Mouse (Mus musculus): Measurements from ENCODE around the gene Tap2.

The Tap2 gene

DNA sequence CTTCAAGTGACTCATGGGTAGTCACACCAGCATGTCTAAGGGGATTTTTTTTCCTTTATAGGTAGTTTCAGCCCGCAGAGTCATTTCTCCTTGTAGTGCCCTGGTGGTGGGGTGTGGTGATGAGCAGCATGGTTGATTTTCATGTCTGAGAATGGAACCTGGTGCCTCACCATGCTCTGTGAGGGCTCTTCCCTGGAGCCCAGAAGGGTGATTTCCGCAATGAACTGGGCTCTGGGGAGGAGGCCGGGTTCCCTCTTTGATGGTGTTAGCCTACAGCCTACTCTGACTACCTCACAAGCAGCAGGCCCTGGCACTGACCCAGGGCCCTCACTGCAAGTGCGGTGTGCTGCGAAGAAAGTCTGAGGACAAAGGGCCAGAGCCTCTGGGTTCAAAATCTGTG is at the start of gene Tap2:
TSS of gene Tap2 (plus strand) at position 84 of the 400 bp plus-strand sequence.
- in situ Hi-C loops (cut with MboI; ENCODE audit: low sequenced_read_pairs) = no loop called here

DNA sequence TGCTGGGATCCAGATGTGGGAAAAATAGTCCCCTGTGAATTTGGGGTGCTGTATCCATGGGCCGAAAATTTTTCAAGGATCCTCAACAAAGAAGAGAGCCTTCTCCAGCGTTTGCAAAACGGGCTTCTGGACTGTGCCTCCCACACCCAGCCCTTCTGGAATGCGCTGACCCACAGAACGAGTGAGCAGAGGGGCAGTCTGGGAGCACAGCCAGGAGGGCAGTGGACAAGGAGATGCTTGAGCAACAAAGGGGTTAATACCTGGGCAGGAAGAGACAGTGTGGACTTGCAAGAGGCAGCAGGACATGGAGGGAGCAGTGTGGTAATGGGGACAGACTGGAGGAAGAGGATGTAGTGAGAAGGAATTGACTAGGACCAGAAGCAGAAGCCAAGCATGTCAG is 47.8 kb upstream of the Tap2 start:
- in situ Hi-C loops (cut with MboI; ENCODE audit: low sequenced_read_pairs) = no loop called here

DNA sequence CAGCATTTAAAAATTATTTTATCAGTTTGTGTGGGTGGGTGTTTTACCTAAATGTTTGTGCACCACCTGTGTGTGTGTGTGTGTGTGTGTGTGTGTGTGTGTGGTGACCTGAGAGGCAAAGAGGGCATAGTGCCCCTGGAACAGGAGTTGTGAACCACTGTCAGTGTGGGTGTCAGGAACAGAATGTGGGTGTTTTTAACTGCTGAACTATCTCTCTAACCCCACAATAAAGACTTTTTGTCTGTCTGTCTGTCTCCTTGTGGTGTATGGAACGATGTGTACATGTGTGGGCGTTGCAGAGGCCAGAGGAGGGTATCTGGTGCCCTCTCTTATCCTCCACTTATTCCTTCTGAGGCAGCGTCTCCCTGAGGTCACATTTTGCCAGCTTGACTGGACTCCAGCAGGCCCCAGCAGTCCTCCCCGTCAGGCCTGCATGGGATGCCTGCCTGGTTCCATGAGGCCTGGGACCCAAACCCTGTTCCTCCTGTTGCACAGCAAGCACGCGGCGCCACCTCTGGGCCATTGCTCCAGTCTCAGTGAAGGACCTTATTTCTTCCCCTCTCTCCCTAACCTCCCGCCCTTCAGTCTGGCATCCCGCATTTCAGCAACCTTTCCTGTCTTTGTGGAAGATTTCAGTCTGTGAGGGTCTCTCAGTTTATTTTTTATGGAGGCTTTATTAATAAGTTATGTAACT is 39.0 kb upstream of the Tap2 start:
- in situ Hi-C loops (cut with MboI; ENCODE audit: low sequenced_read_pairs) = no loop called here

DNA sequence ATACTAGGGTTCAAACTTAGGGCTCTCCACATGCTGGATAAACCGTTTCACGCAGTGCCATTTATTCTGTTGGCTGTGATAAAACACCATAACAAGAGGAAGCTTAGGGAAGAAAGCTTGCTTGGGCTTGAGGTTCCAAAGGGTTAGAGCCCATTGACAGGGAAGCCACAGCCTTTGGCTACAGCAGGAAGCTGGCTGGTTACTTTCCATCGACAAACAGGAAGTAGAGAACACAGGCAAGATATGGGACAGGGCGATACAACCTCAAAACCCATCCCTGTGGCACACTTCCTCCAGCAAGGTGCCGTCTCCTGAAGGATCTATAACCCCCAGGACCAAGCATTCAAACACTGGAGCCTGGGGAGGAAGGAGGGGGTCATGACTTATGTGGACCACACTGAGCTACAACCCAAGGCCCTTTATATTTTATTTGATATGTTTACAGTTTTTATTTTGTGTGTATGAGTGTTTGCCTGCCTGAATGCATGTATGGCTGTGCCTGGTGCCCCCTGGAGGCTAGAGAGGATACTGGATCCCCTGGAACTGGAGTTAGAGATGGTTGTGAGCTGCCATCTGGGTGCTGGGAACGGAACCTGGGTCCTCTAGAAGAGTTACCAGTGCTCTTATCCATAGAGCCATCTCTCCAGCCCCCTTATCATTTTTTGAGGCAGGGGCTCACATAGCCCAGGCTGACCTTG is 38.1 kb upstream of the Tap2 start:
- in situ Hi-C loops (cut with MboI; ENCODE audit: low sequenced_read_pairs) = loop anchor here (5.0 kb wide), 2 partner anchors 33 to 83 kb away; no protein-coding TSS in a partner anchor

DNA sequence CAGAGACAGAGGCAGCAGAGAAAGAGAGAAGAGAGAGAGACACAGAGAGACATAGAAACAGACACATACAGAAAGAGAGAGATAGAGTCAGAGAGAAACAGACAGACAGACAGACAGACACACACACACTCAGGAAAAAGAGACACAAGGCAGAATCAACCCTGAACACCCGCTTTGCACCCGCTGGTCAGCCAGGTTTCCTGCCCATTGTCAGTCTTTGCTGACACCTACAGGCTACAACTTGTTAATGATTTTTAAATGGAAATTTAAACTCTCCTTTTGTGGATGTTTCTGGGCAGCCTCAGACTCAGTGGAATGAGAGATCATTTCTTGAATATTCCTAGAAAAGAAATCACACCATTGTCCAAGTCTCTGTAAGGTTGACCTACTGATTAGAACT is 34.0 kb upstream of the Tap2 start:
- in situ Hi-C loops (cut with MboI; ENCODE audit: low sequenced_read_pairs) = loop anchor here (5.0 kb wide), 2 partner anchors 37 to 87 kb away; no protein-coding TSS in a partner anchor

DNA sequence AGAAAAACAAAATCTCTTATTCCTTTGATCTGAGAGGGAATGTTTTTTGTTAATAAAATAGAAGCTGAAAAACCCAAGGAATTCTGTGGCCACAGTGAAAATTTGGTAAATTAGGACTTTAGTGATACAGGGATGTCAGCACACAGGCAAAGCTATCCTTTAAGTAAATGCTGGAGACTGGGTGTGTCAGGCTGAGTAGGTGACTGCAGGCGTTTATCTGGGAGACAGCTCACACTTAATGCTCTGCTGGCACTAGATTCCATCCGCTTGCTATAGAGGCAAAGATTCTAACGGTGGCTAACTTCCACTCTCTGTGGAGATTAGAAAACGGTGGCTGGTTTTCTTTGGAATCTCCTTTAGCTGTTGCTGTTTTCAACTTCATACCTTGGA is 32.8 kb upstream of the Tap2 start:
- in situ Hi-C loops (cut with MboI; ENCODE audit: low sequenced_read_pairs) = no loop called here

DNA sequence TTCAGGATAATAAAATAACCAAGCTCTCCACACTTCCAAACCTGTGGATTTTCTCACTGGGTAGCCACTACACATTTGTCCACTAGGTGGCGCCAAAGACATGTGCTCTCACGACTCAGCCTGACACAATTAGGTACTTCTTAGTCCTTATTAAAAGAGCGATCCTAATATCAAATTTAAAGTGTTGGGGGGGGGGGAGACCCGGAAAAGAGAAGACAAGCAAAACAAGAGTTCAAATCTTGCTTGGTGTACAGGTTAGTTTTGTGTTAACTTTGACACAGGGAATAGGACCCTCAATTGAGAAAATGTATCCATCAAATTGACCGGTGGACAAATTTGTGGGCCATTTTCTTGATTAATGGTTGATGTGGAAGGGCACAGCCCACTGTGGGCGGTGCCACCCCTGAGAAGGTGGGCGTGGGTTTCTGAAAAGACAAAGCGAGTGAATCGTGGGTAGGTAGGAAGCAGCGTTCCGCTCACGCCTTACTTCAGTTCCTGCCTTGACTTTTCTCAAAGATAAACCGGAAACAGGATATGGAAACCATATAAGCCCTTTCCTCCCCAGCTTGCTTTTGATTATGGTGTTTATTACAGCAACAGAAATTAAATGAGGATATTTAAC is 32.3 kb upstream of the Tap2 start:
- in situ Hi-C loops (cut with MboI; ENCODE audit: low sequenced_read_pairs) = no loop called here

DNA sequence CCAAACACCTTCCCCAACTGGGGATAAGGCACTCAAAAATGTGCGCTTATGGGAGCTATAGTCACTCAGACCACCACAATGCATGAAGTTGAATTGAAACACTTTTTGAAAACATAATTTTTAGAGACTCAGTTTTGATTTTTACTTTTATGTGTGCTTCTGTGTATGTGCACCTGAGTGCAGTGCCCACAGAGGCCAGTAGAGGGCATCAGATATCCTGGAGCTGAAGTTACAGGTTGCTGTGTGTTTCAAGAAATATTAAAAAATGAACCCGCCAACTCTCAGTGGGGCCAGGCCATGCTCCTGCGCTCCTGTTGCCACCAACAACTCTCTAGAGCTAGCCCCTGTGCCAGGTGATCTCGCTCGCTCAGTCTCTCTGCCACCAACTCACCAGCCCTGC is 30.8 kb upstream of the Tap2 start:
- in situ Hi-C loops (cut with MboI; ENCODE audit: low sequenced_read_pairs) = no loop called here

DNA sequence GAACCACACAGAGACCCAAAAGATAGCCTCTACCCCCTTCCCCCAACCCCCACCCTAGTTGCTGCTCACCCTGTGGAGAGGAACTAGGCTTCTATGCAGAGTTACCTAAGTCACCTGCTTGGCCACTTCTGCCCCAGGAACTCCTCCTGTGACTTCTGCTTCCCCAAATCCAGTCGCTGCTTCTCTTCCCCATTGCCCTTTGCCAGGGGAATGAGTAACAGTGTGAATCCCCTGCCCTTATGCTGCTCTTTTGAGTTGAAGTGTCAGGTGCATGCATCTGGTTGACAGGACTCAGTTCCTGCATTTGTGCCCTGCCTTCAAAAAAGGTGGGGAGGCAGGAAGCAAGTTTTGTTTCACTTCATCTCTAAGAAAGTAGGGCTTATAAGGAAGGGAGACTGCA is 29.3 kb upstream of the Tap2 start:
- in situ Hi-C loops (cut with MboI; ENCODE audit: low sequenced_read_pairs) = no loop called here

DNA sequence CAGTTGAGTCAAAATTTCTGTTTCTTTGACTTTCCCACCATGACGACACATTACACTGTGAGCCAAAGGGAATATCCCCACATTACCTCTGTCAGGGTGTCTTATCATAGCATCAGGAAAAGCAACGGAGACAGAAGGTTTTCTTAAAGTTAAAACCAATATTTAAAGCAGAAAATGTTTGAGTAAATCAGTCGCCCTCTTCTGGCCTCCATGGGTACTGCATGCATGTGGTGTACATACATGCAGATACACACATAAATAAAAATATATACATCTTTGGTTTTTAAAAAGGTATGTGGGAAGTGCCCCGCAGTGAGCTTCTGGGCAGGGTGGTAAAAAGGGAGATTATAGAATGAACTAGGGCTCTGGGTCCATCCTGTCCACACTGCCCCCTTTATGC is 26.1 kb upstream of the Tap2 start:
- in situ Hi-C loops (cut with MboI; ENCODE audit: low sequenced_read_pairs) = no loop called here

DNA sequence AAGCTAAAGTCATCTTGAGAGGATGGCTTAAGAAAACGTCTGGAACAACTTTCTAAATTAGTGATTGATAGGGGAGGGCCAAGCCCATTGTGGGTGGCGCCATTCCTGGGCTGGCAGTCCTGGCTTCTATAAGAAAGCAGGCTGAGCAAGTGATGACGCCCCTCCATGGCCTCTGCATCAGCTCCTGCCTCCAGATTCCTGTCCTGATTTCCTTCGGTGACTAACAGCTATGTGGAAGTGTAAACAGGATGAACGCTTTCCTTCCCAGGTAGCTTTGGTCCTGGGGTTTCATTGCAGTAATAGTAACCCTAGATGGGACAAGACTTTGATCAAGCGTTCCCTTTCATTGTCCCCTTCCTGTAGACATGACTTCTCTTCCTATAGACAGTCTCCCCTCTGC is 24.3 kb upstream of the Tap2 start:
- in situ Hi-C loops (cut with MboI; ENCODE audit: low sequenced_read_pairs) = no loop called here

DNA sequence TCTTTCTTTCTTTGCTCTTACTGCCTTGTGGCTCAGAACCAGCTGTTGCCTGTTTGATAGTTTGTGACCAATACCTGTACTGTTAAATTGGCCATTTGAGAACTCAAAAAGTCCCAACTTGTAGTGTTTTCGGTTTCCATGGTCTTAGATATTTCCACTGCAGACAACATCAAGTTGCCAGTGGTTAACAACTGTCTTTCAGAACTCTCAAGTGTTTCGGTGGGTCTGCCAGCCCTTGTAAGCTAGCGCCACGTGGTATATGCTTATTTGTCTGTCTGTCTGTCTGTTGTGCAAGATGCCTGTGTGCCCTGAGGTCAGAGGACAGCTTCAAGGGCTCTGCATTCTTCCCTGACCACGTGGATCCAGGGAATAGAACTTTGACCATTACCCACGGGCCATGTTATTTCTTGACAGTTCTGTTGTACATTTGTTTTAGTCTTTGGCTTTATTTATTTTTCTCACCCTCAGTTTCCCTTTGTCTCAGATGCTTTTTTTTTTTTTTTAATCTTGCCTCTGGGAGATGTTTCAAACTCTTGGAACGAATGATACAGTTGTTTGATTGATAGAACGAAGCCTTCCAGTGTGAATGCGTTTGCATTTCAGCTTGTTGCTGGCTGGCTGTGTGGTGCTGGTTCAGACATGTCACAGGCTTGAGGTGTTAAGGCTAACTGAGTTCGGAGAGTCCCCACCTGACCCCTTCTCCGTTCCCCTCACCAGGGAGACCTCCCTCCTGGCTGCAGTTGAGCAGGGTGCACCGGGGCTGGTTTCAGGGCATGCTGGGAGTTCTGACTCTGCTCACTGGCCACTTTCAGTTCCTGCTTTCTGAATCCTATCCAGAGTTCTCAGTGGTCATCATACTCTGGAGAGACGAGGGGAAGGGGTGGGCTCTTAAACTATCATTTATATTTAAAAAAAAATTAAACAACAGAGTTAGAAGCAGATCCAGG is 23.1 kb upstream of the Tap2 start:
- in situ Hi-C loops (cut with MboI; ENCODE audit: low sequenced_read_pairs) = no loop called here

DNA sequence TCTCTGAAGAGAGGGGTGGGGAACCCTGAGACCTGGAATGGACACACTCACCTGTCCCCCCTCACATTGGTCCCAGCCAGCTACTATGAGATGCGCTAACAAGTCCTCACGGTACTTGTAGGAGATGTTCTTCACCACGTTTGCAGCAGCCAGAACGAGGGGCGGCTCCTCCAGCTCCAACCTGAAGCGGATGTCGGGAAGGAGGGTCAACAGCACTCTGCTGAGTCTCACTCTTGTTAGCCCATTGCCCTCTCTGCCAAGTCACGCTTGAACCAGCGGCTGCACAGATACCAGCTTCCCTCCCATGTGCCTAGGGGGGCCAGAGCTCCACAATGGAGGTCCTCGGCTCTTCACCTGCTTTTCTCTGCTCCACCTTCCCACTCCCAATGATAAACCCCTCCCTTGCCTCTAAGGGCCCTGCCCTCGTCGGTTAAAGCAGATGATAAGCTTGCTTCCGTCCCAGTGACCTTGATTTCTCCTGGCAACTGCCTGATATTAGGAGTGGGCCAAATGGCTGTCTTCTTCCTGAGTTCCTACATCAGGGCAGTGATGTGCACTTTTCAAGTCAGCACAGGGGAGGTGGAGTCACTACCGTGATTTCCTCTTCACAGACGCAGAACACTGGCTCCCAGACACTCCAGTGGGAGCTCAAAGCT is 19.6 kb upstream of the Tap2 start:
- in situ Hi-C loops (cut with MboI; ENCODE audit: low sequenced_read_pairs) = no loop called here

DNA sequence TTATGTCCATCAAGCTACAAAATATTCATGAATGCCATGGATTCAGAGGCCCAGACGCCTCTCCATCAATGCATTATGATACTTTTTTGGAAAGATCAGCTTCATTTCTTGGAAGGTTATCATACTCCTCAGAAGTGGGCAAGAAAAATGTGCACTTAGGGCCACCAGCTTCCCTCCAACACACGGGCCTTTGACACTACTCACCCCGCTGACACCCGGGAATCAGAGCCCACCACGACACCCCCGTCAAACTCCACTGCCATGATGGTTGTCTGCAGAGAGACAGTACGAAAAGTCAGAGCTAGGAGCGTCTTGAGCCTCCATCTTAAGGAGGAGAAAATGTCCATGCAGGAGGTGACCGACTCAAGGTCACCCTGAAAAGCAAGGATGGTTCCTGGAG is 17.8 kb upstream of the Tap2 start:
- in situ Hi-C loops (cut with MboI; ENCODE audit: low sequenced_read_pairs) = no loop called here

DNA sequence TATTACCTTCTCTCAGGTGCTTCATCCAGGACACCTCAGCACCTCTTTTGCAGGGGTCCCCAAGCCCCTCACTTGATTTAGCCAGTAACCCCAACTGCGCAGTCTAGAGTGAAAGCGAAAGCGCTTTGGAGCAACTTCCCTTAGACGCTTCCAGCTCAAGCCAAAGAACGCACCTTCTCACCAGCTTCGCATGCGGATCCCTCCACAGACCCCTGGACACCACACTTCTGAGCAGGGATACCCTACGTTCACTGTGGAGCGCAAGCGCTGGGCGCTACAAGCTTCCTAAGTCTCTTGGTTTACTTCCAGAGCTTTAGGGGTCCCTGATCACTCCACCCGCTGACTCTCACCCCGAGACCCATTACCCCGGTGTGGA is 16.5 kb upstream of the Tap2 start:
- in situ Hi-C loops (cut with MboI; ENCODE audit: low sequenced_read_pairs) = no loop called here

DNA sequence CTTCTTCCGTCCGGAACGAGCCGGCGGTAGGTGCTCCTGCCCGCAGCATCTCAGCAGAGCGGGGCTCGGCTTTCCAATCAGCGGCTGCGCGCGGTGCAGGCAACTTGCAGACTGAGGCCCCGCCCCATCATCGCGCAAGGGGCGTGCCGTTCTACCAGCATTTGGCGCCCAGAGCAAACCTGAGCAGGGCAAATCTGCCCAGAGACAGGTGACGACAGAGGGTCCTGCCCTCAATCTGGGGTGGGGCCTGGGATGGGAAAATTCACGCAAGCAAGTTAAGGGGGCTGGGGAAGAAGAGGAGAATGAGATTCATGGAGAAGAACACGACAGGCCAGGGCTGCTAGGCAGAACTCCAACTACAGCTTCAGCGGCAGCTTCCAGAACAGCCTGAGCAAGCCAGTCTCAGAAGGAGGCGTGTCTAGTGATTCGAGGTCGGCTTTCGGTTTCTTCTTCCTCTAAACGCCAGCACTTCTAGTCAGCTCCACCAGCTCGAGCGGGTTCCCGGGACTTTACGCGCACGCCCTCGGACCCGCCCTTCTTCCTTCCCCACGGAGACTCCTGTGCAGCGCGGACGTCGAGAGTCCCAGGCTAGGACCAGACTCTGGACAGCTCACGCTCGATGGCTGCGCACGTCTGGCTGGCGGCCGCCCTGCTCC is 15.9 kb upstream of the Tap2 start, which contains the start of the genes Tap1 and Psmb9:
TSS of gene Tap1 (plus strand) at position 293 of the 656 bp plus-strand sequence.
TSS of gene Psmb9 (minus strand) at position 504 of the 656 bp plus-strand sequence.
- in situ Hi-C loops (cut with MboI; ENCODE audit: low sequenced_read_pairs) = no loop called here

DNA sequence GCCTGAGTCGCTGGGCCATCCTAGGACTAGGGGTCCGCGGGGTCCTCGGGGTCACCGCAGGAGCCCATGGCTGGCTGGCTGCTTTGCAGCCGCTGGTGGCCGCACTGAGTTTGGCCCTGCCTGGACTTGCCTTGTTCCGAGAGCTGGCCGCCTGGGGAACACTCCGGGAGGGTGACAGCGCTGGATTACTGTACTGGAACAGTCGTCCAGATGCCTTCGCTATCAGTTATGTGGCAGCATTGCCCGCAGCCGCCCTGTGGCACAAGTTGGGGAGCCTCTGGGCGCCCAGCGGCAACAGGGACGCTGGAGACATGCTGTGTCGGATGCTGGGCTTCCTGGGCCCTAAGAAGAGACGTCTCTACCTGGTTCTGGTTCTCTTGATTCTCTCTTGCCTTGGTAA is 15.3 kb upstream of the Tap2 start:
- in situ Hi-C loops (cut with MboI; ENCODE audit: low sequenced_read_pairs) = no loop called here

DNA sequence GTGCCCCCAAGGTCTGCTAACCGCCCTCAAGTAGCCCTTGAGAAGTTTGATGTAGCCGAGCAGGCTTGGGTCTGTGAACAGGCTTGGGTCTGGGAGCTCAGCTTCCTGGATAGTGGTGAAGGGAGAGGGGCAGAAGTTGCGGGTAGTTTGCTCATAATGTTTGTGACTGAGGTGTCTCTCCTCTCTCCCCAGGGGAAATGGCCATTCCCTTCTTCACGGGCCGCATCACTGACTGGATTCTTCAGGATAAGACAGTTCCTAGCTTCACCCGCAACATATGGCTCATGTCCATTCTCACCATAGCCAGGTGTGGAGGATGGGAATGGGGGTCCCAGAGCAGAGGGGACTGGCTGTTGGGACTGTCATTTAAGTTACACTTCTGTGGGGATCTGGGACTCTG is 14.3 kb upstream of the Tap2 start:
- in situ Hi-C loops (cut with MboI; ENCODE audit: low sequenced_read_pairs) = no loop called here

DNA sequence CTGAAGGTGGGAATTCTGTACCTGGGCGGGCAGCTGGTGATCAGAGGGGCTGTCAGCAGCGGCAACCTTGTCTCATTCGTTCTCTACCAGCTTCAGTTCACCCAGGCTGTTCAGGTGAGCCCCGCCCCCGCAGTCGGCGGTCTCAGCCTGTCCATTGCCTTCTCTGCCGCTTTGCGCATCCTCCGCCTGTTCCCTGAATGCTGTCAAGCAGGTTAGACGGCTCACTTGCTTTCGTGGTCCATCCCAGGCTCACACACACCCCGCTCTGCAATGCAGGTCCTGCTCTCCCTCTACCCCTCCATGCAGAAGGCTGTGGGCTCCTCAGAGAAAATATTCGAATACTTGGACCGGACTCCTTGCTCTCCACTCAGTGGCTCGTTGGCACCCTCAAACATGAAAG is 10.5 kb upstream of the Tap2 start:
- in situ Hi-C loops (cut with MboI; ENCODE audit: low sequenced_read_pairs) = no loop called here

DNA sequence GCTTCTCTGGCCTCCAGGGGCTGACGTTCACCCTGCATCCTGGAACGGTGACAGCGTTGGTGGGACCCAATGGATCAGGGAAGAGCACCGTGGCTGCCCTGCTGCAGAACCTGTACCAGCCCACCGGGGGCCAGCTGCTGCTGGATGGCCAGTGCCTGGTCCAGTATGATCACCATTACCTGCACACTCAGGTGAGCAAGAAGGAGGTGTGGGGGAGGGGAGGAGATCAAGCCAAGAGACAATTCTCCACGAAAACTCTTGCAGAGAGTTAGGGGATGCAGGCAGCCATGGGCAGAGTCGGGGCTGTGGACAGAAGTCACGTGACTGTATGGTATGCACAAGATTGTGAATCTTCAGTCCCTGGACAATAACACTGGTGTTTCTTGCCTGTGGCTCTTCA is 9.9 kb upstream of the Tap2 start:
- in situ Hi-C loops (cut with MboI; ENCODE audit: low sequenced_read_pairs) = no loop called here
